Mouse (Mus musculus) bone marrow macrophage, adult 2 months (primary cell): ENCODE data around the gene Gadl1. TPM values are rescaled to one million over a fixed set of nuclear protein-coding genes. Genes with fewer than 3 reads are reported as not detected.
A peak's percentile ranks its signal among the peaks of the same experiment; 100 is the strongest.
"Not testable (repeated sequence)": the region's sequence is repeated elsewhere in the genome, so short reads cannot be mapped to it uniquely, and the experiment has no call there.

ENCODE experiments used
- H3K27ac ChIP-seq: 2 replicates; pipeline ENCODE4 v1.5.1; 2012; ENCODE audit warnings: low read depth, low read length; ENCODE audit not compliant: insufficient read depth
- H3K4me1 ChIP-seq: 2 replicates; pipeline ENCODE4 v1.6.1; 2012; ENCODE audit warnings: low read length; ENCODE audit not compliant: control insufficient read depth, insufficient read depth
- H3K4me3 ChIP-seq: 2 replicates; pipeline ENCODE4 v1.5.1; 2012; ENCODE audit warnings: mild to moderate bottlenecking, low read length, moderate library complexity; ENCODE audit not compliant: insufficient read depth
- CTCF ChIP-seq: IDR thresholded peaks from 2 replicates; pipeline ENCODE4 v1.5.1; 2012; ENCODE audit warnings: low read depth, mild to moderate bottlenecking, low read length, moderate library complexity
- POLR2A ChIP-seq: IDR thresholded peaks from 2 replicates; pipeline ENCODE4 v1.6.1; 2012; ENCODE audit warnings: mild to moderate bottlenecking, low read depth, low read length, borderline replicate concordance
- polyA plus RNA-seq: library from polyadenylated mRNA; stranded (reverse); fragments of >200 nt; gene quantifications from 2 replicates; pipeline ENCODE4 v1.2.4, GENCODE M21; 2012; ENCODE audit not compliant: missing spikeins, insufficient read depth, insufficient read length

Gene Gadl1
- polyA plus RNA-seq, 1 experiment = not detected

- Histone ChIP-seq H3K27ac (no peak overlapping the region), H3K4me3 (no peak overlapping the region)
Measured at GRCm38 (mm10) chr9:116041787-116042186, 132.5 kb downstream of the Gadl1 start.

GRCm38 (mm10) chr9:116049985-116050384, 140.7 kb downstream of the Gadl1 start:
- H3K27ac ChIP-seq = no peak overlapping the region
- TF ChIP-seq POLR2A = no peak
- no peak for TF ChIP-seq CTCF

More at GRCm38 (mm10) chr9:116041787-116042186, 132.5 kb downstream of the Gadl1 start:
- peak; percentile 89; the same call in 1 of the 2 replicates for TF ChIP-seq CTCF
- no peak for TF ChIP-seq POLR2A
- no peaks in the 10 kb centered on the region for H3K4me1 ChIP-seq

GRCm38 (mm10) chr9:116053976-116054375, 144.7 kb downstream of the Gadl1 start:
- TF ChIP-seq CTCF = no peak
- no peak for TF ChIP-seq POLR2A
- H3K4me3 ChIP-seq = no peak overlapping the region
- no peak overlapping the region for H3K27ac ChIP-seq
- peaks cover 10% of the 10 kb centered on the region for H3K4me1 ChIP-seq

More at GRCm38 (mm10) chr9:116049985-116050384, 140.7 kb downstream of the Gadl1 start:
- H3K4me3 ChIP-seq = no peak overlapping the region
- no peaks in the 10 kb centered on the region for H3K4me1 ChIP-seq

- peaks cover 18% of the 10 kb centered on the region for H3K4me1 ChIP-seq
- TF ChIP-seq POLR2A = no peak
- no peak for TF ChIP-seq CTCF
- H3K4me3 ChIP-seq = no peak overlapping the region
- no peak overlapping the region for H3K27ac ChIP-seq
Measured at GRCm38 (mm10) chr9:116058475-116058874, 149.2 kb downstream of the Gadl1 start.

- no peak overlapping the region for H3K4me3 ChIP-seq
- peaks cover 18% of the 10 kb centered on the region for H3K4me1 ChIP-seq
- no peak overlapping the region for H3K27ac ChIP-seq
- TF ChIP-seq POLR2A (no peak), CTCF (peak; percentile 81)
Measured at GRCm38 (mm10) chr9:116059156-116059555, 149.9 kb downstream of the Gadl1 start.

GRCm38 (mm10) chr9:116060691-116061090, 151.4 kb downstream of the Gadl1 start:
- Histone ChIP-seq H3K27ac (no peak overlapping the region), H3K4me3 (no peak overlapping the region), H3K4me1 (peaks cover 20% of the 10 kb centered on the region)
- no peak for TF ChIP-seq POLR2A
- TF ChIP-seq CTCF = peak; percentile 85

- TF ChIP-seq POLR2A (no peak), CTCF (no peak)
- H3K4me1 ChIP-seq = peaks cover 14% of the 10 kb centered on the region
- H3K27ac ChIP-seq = no peak overlapping the region
- H3K4me3 ChIP-seq = no peak overlapping the region
Measured at GRCm38 (mm10) chr9:116064774-116065173, 155.5 kb downstream of the Gadl1 start.

- H3K4me3 ChIP-seq, H3K4me1 ChIP-seq, H3K27ac ChIP-seq: not testable (repeated sequence)
Measured at GRCm38 (mm10) chr9:116071561-116071960, 162.3 kb downstream of the Gadl1 start.

GRCm38 (mm10) chr9:116076163-116076562, 166.9 kb downstream of the Gadl1 start:
- Histone ChIP-seq H3K4me1 (peaks cover 8% of the 10 kb centered on the region), H3K27ac (no peak overlapping the region), H3K4me3 (no peak overlapping the region)
- TF ChIP-seq CTCF = no peak
- TF ChIP-seq POLR2A = no peak

- Histone ChIP-seq H3K27ac (no peak overlapping the region), H3K4me1 (peaks cover 8% of the 10 kb centered on the region)
Measured at GRCm38 (mm10) chr9:116076946-116077345, 167.7 kb downstream of the Gadl1 start.

GRCm38 (mm10) chr9:116077419-116077818, 168.2 kb downstream of the Gadl1 start:
- TF ChIP-seq CTCF (no peak), POLR2A (no peak)
- no peak overlapping the region for H3K27ac ChIP-seq
- no peak overlapping the region for H3K4me3 ChIP-seq
- H3K4me1 ChIP-seq = peaks cover 8% of the 10 kb centered on the region

More at GRCm38 (mm10) chr9:116076946-116077345, 167.7 kb downstream of the Gadl1 start:
- TF ChIP-seq POLR2A (no peak), CTCF (no peak)
- H3K4me3 ChIP-seq = no peak overlapping the region
